Mouse (Mus musculus): ENCODE results near the gene Mms19. TPM values are rescaled to one million over a fixed set of nuclear protein-coding genes. Genes with fewer than 3 reads are reported as not detected.

Mms19 gene
- total RNA-seq, 2 experiments from 2014 or later = 29.2 to 37.6 TPM

DNA sequence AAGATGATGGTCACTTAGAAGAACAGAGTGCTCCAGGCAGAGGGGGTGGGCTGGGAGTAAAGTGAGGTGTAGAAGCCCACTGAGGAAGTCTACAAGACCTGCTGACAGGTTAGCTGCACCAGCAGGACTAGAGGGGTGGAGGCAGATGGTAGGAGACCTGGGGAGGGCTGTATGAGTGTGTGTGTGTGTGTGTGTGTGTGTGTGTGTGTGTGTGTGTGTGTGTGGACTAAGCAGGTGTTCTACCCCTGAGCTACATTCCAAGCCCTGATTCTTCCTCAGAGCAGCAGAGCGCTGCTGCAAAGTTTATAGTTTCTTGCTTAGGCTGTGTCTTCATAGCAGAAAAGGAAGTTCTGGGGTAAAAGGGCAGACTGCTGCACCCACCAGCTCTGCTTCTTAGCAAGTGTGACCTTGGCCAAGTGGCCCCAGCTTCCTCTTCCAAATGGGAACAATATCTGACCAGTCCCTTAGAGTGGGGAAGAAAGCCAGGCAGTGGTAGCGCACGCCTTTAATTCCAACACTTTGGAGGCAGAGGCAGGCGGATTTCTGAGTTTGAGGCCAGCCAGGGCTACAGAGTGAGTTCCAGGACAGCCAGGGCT is 18.8 kb upstream of the Mms19 start:
- DNase-seq (ENCODE audit: low spot score in 2 of 2) = no peak

DNA sequence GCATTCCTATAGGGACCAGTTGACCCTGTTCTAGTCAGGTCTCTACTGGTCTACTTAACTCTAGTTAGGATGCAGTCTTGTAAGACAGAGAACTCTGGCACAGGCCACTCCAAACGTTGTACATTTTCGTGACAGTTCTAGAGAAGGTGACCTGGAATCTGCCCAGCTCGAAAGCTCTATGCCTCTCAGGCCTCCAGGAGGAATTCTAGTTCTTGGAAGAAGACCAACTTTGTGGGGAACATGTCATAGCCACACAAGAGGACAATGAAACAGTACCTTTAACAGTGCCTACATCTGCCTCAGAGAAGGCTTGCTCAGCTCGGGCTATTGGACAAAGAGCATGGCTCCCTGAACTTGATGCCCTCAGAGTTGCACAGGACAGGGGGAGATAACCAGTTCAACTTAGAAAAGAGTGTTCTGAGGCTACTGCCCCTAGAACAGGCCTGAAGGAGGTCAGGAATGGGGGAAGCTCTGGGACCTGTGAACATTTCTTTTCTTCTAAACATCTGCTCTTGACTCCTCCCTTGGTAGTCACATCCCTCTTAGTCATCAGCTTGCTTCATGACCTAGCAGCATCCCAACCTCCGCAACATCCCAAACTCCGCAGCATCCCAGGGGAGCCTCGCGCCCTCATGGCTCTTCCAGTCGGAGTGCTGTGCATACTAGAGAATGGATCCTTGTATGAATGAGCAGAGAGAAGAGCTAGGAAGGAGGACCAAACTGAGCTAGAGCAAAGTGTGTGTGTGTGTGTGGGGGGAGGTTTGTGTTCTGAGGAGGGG is 18.0 kb upstream of the Mms19 start:
- DNase-seq (ENCODE audit: low spot score in 2 of 2) = no peak

DNA sequence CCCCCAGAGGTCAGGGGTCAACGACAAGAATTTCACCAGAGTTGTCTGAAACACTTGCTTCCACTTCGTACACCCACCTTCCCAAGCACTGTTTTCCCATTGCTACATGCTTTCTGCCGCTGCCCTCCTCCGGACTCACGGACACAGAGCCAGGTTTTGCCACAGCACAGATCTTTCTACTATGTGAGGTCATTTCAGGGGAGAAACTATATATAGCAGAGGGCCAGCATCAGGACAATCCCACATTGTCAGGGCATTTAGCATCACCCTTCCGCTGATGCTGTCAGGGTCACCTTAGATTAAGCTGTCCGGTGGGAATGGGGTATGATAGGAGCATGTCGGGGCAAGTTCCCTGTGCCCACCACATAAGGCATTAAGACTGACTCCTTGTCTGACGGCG is 16.1 kb upstream of the Mms19 start:
- DNase-seq (ENCODE audit: low spot score in 2 of 2) = no peak

DNA sequence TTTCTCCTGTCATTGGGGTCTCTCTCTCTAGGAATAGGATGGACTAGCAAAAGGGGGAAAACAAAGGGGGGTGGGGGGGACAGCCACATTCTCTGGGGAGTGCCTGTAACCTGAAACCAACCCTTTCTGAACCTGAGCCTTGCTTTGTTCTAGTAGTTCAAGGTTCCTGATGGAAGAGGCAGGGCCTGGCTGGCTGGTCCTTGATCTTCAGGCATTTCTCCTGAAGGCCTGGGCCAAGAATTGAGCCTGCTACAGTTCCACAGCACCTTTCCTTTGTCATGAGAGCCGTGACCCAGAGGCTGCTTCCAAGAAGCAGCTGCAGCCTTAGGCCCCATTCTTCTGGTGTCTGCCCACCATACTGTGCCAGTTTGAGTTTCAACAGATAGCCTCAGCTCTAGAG is 14.5 kb upstream of the Mms19 start:
- no peak for DNase-seq (ENCODE audit: low spot score in 2 of 2)

DNA sequence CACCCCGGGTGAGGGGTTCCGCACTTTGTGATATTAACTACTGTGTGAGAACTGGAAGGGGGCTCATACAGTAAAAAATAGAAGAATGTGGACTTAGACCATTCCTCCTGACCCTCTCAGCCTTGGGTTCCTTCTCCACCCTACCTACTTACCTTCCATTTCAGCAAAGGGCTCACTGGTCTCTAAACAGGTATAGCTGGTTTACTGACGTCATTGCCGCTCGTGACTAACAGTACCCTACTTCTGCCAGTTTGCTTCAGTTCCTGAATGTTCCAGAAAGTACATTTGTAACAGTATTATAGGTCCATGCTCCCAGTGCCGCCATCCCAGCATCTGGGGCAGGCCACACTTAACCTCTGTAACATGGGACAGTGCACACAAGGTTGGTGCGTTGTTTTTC is 13.1 kb upstream of the Mms19 start:
- DNase-seq (ENCODE audit: low spot score in 2 of 2) = no peak

DNA sequence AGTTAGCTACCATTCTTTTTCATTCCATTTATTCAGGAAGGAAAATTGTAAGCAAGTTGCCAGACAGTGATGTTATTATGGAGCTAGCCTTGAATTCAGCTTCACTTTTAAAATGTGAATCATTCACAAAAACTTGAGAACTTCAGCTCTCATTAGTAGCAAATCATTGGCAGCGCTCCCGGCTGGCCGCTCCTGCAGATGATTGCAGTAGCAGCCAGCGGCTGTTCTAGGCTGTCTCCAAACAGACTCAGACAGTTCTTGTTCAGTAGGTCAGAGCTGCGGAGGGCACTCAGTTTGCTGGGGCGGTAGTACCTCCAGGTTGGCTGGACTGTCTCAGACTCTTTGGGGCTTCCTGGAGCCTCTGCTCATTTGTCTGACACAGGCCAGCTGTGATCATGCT is 12.5 kb upstream of the Mms19 start:
- peak; percentile 42 to 80 for DNase-seq (ENCODE audit: low spot score in 2 of 2)

GRCm38 (mm10) chr19:41992971-41993370 is 12.0 kb upstream of the Mms19 start:
- no peak for DNase-seq (ENCODE audit: low spot score in 2 of 2)

GRCm38 (mm10) chr19:41991926-41992477 is 11.0 kb upstream of the Mms19 start:
- DNase-seq (ENCODE audit: low spot score in 2 of 2) = peak in 1 of 2 experiments; percentile 30

DNA sequence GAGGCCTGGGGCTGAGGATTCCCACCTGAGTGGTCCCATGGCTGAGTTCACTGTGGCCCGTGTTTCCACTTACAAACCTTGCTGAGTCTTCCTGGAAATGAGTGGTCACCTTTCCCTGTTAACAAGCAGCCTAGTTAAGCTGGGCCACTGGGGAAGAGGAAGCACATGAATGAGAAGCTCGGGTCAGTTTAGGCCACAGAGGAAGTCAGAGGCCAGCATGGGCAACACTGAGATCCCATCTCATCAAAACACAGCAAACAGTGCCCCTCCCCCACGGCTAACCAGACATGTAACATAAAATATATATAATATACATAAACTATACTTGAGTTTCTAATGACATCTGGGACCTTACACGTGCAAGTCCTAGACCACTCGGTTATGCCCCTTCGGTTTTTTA is 8.9 kb upstream of the Mms19 start:
- DNase-seq (ENCODE audit: low spot score in 2 of 2) = no peak

DNA sequence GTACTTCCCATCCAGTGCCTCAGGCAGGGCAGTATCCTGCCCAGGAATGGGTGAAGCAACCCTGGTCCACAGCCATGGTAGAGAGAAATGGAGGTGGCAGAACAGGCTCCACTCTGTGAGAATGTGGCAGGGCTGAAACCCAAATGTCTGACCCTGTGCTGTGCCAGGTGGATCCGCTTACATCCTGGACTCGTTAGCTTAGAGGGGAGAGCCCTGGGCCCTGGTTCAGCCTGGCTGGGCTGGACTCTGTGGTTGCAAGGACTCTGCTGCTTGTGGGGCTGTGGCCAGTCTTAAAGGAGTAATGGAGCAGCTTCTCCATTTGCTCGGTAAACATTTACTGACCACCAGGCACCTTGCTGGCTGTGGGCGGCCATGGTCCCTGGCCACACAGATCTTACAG is 6.2 kb upstream of the Mms19 start:
- DNase-seq (ENCODE audit: low spot score in 2 of 2) = no peak

GRCm38 (mm10) chr19:41985994-41986393 is 5.0 kb upstream of the Mms19 start:
- no peak for DNase-seq (ENCODE audit: low spot score in 2 of 2)

DNA sequence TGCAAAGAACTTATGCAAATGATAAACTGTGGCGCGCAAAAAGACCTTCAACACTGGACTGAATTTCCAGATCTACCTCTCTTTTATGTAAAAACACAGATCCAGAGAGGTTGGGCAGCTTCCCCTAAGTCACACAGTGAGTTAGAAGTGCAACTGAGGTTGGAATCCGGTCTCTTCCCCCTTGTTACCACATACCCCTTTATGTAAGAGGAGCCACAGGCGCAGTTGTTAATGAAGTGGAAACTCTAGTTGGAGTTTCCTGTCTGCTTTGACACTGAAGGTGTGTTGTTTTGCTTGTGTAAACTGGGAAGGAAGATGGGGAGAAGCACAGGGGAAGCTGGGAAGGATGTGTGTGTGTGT is 1.8 kb upstream of the Mms19 start:
- peak in 1 of 2 experiments; percentile 16 for DNase-seq (ENCODE audit: low spot score in 2 of 2)

DNA sequence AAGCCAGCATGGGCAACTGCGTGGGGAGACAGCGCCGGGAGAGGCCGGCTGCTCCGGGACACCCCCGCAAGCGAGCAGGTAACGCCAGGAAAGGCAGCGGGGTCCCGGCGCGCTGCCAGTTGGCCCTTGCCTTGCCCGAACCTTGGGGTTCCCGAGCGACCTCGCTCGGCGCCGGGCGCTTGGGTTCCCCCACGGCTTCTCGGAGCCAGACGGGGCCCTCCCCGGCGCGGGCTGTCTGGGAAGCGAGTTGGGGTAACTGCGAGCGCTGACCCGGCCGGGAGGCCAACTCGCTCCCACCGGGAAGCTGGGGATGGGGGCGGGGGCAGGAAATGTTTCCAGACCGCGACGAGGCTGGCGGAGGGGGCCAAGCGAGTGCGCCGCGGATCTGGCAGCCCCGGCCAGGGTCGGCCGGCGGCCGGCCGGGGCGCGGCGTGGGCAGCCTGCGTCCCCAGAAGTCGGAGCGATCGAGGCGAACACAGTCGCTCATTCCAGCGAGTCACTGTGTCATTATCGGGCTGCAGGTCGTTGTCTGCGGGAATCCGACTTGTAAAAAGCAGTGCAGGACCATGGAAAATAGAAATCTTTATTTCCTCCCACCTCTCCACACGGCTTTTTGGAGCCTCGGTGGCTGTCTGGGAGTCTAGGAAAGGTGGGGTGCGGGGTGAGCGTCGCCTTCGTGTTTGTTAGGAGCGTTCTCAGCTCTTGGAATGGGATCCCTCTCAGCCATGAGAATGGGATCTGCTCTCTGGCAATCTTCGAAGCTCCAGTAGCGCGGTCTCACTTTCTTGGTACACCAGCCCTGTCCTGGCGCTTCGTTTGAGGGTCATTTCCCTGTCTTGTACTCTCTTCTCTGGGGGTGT is 1.2 kb upstream of the Mms19 start:
- DNase-seq (ENCODE audit: low spot score in 2 of 2) = no peak

- DNase-seq (ENCODE audit: low spot score in 2 of 2) = no peak
These were observed 604 bp upstream of the Mms19 start, which contains the start of gene Ubtd1 for GRCm38 (mm10) chr19:41981595-41981927. Gene Ubtd1, plus strand, starts transcription at chr19:41981763.

DNA sequence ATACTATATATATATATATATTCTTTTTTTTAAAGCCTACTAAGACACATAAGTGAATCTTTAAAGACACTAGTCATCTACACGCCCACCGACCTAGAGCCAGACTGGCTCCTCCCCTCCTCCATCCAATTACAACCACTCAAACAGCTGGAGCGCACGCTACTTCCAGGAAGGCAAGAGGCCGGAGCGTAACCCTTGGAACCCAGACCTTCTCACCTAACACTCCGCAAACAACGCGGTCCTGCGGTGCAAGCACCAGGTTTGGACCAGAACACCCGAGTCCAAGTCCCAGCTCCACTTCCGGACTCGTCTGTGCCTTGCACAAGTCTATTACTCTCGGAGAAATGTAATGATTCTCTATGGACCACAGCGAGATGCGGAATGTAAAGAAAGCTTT is 537 bp downstream of the Mms19 start:
- DNase-seq (ENCODE audit: low spot score in 2 of 2) = peak in 1 of 2 experiments; percentile 24

DNA sequence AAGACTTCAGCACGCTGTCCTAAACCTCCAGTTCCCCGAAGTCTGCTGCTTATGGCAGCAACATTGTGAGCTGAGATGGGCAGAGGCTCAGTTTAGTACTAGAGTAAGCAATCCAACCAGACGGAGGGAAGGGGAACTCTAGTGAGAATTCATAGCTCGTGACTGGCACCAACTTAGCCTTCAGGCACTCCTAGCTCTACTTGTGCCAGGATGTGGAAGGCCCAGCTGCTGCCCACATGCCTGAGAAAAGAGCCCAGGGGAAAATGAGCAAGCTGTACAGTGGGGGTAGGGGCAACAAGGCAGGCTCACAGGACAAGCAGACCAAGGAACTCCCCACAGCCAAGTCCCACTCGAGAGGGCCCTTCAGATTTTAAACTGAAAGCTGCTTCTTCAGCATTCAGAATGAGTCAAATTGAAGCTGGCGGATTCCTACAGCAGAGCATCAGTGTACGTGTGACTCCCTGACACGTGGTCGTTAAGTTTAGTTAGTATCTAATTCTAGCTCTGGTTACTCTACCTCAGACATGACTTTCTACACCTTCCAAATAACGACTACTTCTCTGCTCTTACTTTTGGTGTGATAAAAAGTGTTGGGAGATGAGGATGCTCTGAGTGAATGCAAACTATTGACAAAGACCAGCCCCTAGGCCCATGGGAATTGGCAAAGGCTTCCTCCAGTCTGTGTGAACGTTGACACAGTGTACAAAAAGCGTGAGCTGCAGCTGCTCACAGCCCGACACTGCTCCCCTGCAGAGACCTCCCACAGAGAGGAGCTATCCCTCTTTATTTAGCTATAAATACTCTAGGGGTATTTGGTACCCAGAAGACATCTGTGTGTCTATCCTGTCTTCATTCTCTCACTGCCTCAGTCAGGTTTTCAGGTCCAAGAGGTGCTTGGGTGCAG is 6.8 kb downstream of the Mms19 start:
- peak in 1 of 2 experiments; percentile 33 for DNase-seq (ENCODE audit: low spot score in 2 of 2)

DNA sequence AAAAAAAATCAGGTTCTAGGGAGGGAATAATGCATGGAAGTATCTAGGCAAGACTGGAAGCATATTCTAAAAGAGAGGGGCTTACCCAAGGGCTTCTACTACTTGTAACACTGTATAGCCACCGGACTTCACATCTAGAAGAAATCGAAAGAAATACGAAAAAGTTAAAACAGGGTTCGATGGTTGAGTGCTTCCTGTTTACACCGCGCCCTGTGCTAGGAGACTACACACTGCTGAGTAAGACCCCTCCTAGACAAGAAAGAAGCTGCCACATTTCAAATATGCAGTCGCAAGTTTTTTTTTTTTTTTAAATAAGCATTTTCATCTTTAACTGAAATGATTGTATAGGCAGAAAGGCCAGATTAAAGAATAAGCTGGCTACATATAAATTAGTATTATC is 11.3 kb downstream of the Mms19 start:
- no peak for DNase-seq (ENCODE audit: low spot score in 2 of 2)

DNA sequence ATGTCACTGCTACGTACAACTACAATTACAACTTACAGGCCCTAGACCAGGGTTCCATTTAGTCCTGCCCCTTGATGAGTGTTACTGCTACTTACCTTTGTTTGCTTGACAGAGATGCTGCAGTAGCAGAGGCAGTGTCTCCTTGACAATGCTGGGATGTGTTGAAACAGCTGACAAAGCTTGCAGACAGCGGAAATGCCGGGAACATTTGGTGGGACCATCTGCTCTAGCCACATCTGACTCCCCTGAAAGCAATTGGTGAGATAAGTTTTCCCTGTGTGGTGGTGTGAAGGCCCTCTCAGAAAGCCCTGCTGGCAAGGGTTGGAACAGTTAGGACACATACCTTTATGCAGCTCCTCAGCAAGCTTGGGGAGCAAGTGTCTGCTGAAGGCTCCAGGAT is 27.4 kb downstream of the Mms19 start:
- DNase-seq (ENCODE audit: low spot score in 2 of 2) = peak; percentile 24 to 47

DNA sequence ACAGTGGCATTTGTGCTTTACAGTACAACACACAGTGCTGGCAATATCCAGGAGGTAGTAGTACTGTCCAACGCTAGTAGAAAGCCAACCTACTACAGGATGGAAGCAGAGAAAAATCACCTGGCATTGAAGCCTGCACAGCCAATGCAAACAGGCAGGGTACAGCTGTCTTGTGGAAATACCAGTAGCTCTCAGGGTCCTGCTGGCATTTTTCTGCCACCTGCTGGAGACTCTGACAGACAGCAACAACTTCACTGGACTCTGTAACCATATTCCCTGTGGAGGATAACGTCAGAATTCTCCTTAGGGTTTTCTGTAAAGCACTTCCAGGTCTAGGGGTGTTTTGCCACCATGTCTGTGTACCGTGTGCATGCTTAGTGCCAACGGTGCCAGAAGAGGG is 28.7 kb downstream of the Mms19 start:
- peak; percentile 13 to 27 for DNase-seq (ENCODE audit: low spot score in 2 of 2)

DNA sequence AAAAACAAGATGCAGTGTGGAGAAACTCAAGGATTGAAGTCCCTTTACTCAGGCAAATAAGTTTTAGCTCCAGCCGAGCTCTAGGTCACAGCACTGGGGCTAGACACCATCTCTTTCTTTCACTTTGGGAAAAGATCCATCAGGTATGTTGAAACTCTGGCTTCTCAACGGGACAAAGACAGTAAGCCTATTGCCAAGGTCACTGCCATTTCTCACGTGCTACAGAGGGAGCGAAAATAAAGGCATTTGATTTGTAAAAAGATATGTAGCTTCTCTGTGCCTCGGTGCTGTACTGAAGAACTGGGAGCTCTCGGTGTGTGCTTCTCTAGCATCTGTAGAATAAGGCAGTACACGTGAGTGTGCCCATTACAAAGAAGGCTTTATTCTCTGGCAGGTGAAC is 37.1 kb downstream of the Mms19 start:
- DNase-seq (ENCODE audit: low spot score in 2 of 2) = no peak

DNA sequence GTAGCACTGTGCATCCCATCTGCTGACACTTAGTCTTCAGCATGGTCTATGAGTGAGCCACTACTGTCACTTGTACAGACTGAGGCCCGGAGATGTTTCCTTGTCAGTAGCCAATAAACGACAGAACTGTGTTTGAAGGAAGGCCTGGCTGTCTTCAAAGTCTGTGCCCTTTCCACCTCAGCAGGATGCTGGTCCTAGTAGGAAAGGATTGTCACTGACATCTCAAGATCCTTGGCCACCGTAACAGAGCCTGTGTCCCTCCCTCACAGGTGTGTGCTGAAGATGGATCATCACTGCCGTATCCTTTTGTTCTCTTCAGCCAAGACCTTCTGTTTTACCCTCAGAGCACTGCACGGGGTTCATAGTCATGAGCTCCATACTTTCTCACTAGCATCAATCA is 42.4 kb downstream of the Mms19 start:
- no peak for DNase-seq (ENCODE audit: low spot score in 2 of 2)

Measured in layer of hippocampus, postnatal 14 days (tissue).